Mouse (Mus musculus) cerebellum, postnatal 14 days (tissue): ENCODE results near the gene Olfr559.

Source experiments
- DNase-seq, 2 experiments: peaks; one replicate each; pipeline ENCODE4 v3.0.0; 2021; ENCODE audit warnings: mixed read lengths in 2 of 2

Gene Olfr559

GRCm38 (mm10) chr7:102727391-102727790 is at the start of gene Olfr559:
TSS of gene Olfr559 (minus strand) at chr7:102727491.
- DNase-seq: no peak

DNA sequence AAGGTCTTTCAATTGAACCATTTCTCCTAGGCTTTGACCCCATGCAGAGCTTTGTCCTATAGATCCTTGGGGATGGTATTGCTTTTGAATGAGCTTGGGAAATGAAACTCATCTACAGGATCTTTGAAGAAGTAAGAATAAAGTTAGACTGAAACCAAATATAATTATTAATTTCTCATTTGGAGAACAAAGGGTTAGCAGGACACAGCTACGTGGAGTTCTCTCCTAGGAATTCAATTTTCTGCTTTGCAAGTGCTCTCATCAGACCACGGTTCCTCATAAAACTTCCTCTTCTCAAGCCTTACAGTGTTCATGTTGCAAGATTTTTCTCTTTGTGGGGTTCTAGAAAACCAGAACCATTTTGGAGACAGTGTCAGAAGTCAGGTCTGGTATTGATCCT is 43.6 kb upstream of the Olfr559 start, which contains the start of gene Olfr561:
Olfr561 (plus strand) TSS at position 301 of the 400 bp plus-strand sequence.
- DNase-seq: no peak

DNA sequence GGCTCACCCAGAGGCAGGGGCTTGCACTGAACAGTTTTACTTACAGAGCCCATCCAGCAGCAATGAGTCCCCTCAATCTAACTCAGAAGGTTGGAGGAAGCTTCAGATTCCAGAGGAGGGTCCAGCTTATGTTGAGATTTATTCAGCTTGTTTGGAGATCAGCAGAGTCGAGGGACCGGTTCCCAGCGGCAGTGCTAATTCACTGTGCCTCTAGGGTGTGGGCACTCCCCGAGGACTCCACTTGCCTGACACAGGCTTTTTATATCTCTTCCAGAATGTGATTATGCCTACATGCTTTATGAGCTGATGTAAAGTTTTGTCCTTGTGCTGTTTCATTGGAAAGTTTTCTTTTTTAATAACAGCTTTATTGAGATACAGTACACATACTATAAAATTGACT is 32.0 kb upstream of the Olfr559 start, which contains the start of the genes Olfr560 and Olfr78:
Olfr560 (minus strand) TSS at position 101 of the 400 bp plus-strand sequence.
Olfr78 (minus strand) TSS at position 206 of the 400 bp plus-strand sequence.
- DNase-seq: no peak

- peak; percentile 1 to 4 for DNase-seq
Measured at GRCm38 (mm10) chr7:102752086-102752485, 24.8 kb upstream of the Olfr559 start.

DNA sequence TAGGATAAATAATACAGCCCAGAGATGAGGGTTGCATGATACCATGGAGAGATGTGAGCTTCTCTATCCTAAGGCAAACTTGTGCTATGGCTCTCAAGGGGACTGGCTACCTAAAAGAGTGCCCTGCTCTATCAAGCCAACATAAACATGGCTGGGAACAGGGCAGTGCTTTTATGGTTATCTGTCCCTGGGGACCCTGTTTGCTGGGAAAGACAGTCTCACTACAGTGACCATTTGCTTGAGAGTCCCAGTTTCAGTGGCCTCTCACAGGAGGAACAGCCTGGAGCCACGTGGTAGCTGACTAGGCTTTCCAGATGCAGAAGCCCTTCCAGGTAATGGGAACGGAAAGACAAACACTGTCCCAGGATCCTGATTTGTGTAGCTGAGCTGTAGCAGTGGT is 10.4 kb upstream of the Olfr559 start:
- DNase-seq: no peak

DNA sequence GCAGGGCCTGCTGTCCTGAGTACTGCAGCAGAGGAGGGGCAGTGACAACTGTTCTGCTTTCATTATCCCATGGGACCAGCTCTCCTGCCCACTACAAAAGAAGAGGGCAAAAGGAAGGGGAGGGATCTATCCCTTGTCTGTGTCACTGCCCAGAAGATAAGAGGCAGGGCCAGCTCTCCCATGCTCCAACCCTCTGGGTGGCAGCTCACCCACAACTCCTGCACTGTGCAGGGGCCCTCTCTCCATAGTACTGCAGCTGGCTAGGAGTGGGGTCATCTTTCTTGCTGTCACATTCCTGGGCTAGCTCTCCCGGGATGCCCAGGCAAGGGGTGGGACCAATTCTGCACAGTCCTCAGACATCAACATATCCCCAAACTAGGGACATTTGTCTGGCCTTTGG is 6.5 kb upstream of the Olfr559 start:
- DNase-seq: no peak

DNA sequence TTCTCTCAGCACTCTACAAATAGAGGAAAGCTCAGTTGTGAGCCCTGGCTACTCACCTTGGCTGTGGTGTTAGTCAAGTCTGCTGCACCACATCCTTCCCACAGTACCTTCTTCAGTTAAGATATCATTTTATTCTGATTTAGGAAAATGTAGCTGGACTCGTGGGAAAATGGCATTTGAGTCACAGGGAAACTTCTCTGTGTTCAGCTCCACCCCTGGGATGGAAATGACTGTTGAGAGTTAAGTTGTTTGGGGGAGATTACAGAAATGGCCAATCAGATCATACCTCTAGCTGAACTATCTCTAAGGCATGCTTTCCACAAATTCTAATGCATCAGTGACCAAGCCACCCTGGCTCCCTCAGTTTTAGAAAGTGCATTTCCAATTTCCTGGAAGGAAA is 8.3 kb downstream of the Olfr559 start, which contains the start of gene Olfr33:
Olfr33 (minus strand) TSS at position 101 of the 400 bp plus-strand sequence.
- DNase-seq: no peak

GRCm38 (mm10) chr7:102701915-102702314 is 25.4 kb downstream of the Olfr559 start, which contains the start of gene Olfr558:
TSS of gene Olfr558 (plus strand) at chr7:102702215.
- no peak for DNase-seq

DNA sequence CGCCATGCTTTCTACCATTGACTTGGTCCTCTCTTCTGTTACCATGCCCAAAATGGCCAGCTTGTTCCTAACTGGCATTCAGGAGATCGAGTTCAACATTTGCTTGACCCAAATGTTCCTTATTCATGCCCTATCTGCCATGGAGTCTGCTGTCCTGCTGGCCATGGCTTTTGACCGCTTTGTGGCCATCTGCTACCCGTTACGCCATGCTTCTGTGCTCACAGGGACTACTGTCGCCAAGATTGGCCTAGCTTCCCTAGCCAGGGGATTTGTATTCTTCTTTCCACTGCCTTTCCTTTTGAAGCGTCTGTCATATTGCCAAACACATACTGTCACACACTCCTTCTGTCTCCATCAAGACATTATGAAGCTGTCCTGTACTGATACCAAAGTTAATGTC is 28.8 kb downstream of the Olfr559 start:
- peak; percentile 58 to 69 for DNase-seq

DNA sequence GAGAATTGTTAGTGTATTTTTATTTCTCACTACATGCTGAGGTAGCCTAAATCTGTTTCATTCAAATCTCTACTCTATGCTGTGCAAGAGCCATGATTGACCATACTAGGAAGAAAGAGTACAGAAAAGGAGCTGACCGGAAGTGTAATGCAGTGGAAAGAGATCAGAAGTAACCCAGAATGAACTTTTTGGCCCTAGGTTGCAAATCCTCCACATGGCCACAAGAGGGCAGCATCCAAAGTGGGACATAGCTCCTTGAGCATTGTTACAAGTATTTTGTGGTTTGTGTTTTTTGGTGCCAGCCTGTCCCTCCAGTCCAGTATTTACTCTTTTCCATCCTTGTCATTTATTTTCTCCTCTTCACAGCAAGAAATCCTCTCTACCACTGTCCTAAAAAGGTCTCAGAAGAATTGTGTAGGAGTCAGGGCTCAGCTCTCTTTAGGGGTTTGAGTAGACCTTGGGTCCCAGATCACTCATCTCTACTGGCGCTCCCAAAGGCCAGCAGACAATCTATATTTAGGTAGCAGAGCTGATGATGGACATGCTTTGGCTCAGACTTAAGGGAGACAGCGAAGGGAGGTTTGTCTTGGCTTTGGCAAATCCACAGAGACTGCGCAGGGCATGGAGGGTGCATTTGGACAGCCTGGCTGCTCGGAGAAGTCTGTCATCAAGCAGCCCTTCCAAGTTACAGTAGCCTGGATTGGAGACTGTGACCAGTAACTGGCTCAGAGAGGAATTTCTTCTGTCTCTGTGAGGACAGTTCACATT is 31.7 kb downstream of the Olfr559 start, which contains the start of gene Olfr557:
Olfr557 (plus strand) TSS at position 553 of the 768 bp plus-strand sequence.
- DNase-seq: peak; percentile 56 to 60

GRCm38 (mm10) chr7:102686944-102687501 is 40.3 kb downstream of the Olfr559 start, which contains the start of gene Trim68:
TSS of gene Trim68 (minus strand) at chr7:102687327.
- peak; percentile 80 to 84 for DNase-seq

- DNase-seq: no peak
Measured at GRCm38 (mm10) chr7:102681916-102682315, 45.4 kb downstream of the Olfr559 start.

DNA sequence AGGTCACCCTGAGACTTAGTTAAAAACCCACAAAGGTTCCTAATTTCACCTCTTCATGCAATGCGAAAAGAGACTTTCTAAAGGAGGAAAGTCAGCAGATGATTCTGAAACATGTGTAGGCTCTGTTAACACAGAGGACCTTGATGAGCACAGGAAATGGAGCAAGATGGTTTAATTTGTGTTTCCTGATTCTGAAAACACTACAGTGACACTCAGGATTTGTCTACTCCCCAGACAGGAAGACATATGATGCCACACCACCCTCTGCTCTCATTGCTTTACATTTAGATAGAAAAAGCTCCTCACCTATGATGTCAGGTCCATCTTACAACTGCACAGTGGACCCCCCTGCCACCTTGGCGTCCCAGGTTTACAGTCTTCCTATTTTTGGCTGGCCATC is 51.1 kb downstream of the Olfr559 start:
- no peak for DNase-seq
